Mouse (Mus musculus) olfactory bulb, adult 2 months (tissue): ENCODE measurements around the gene Ldlrad3.

Experiments used
- CTCF ChIP-seq: fragments of 200-500 bp; IDR thresholded peaks from 2 replicates; pipeline ENCODE4 v1.5.1; 2012; ENCODE audit warnings: low read depth, mild to moderate bottlenecking, low read length, moderate library complexity; ENCODE audit not compliant: insufficient read depth
- POLR2A ChIP-seq: fragments of 200-500 bp; IDR thresholded peaks from 2 replicates; pipeline ENCODE4 v1.6.1; 2012; ENCODE audit warnings: mild to moderate bottlenecking, low read depth, low read length, moderate library complexity; ENCODE audit not compliant: insufficient read depth

DNA sequence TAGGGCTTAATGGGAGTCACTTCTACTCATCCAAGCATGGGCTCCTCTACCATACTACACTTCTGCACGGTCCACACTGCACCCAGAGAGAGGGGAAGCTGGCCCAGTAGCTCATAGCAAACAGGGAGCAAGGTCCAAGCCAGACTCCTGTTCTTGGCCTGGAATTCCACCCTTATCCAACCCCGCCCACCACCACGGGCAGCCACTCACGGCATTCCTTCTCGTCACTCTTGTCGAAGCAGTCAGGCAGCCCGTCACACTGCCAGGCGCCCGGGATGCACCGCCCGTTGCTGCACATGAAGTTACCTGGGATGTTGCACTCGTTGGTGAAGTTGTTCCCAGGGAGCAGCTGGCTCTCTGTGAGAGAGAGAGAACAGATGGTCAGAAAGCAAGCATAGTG lies 72.9 kb downstream of the Ldlrad3 start:
- TF ChIP-seq CTCF (no peak), POLR2A (no peak)
